Mouse (Mus musculus) ovary, postnatal 36 days (tissue): ENCODE measurements around the gene Gm10770.
"Not testable (repeated sequence)": the region's sequence is repeated elsewhere in the genome, so short reads cannot be mapped to it uniquely, and the experiment has no call there.

Experiments
- DNase-seq: peaks from one replicate; pipeline ENCODE4 v3.0.0; 2022; ENCODE audit warnings: low spot score, mixed read lengths

The Gm10770 gene

GRCm38 (mm10) chr2:150179579-150179978, at the start of gene Gm10770:
Gene Gm10770 (minus strand): TSS chr2:150179679.
- DNase-seq = not testable (repeated sequence)

- not testable (repeated sequence) for DNase-seq
Measured at GRCm38 (mm10) chr2:150223263-150223662, 43.8 kb upstream of the Gm10770 start.

DNA sequence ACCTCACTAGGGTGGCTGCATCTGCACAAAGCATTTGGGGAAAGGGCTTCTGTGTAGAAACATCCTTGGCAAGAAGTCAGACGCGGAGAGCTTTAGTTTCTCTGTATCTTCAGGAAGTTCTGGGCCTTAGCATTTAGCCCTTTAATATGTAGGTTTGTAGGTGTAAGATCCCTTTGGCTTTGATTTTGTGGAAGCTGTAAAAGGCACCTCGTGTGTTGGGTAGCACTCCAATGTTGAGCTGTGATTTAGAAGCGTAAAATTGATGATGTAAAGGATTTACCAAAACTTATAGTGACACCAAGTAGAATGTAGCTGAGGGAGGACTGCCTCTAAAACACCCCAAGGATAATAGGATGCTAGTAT, 38.9 kb upstream of the Gm10770 start:
- DNase-seq = not testable (repeated sequence)

- DNase-seq = peak; percentile 76
Measured at GRCm38 (mm10) chr2:150217600-150218362, 38.3 kb upstream of the Gm10770 start, which contains the start of gene Zfp937. Gene Zfp937 (plus strand): TSS chr2:150218073.

GRCm38 (mm10) chr2:150181570-150181999, 2.1 kb upstream of the Gm10770 start, which contains the start of gene Gm14139:
Gene Gm14139 (plus strand): TSS chr2:150181755.
- DNase-seq = not testable (repeated sequence)

- DNase-seq = not testable (repeated sequence)
Measured at GRCm38 (mm10) chr2:150181046-150181445, 1.6 kb upstream of the Gm10770 start.

- DNase-seq = no peak
Measured at GRCm38 (mm10) chr2:150173833-150174232, 5.6 kb downstream of the Gm10770 start.

- no peak for DNase-seq
Measured at GRCm38 (mm10) chr2:150166703-150167102, 12.8 kb downstream of the Gm10770 start.

- DNase-seq = peak; percentile 76
Measured at GRCm38 (mm10) chr2:150136435-150136897, 43.0 kb downstream of the Gm10770 start, which contains the start of gene Zfp120. Gene Zfp120 (minus strand): TSS chr2:150136708.

DNA sequence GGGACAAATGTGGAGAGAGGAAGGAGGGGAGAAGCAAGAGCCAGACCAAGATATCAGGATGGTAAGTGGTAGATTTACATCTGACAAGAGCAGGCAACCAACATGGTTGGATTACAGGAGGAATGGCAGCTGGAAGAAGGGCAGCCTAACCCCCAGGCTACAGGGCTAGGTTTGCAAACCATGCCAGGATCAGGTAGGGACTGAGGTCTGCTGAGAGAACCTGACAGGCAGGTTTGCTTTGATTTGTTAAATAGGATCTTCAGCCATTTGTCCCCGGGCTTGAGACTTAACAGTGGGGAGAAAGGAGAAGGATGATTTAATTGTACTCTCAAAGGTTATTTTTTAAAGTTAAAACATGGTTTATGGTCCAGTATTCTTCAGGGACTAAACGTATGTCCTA, 46.7 kb downstream of the Gm10770 start:
- no peak for DNase-seq

DNA sequence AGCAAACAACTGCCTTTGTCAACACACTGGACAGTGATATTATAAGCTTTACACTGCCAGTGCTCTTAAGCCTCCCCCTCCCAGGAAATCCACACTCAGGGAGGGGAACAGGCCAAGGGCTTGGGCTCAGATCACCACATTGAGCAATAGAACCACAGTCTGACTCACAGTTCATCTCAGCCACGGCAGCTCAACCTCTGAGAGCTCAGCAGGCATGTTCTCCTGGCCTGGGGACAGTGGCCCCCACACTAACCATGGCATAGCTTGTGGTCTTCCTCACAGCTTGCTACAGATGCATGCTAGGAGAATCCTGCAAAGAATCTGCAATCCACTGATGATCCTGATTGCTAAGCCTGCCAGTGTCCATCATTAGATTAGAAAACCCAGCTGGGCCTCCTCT, 47.5 kb downstream of the Gm10770 start:
- DNase-seq = not testable (repeated sequence)
